Comparison of ENCODE assay signal across 8 mouse cellular contexts in genomic region chr12:102468894-102469764, GRCm38 (mm10). TPM values are rescaled to one million over a fixed set of nuclear protein-coding genes. Genes with fewer than 3 reads are reported as not detected.
A peak's percentile ranks its signal among the peaks of the same experiment; 100 is the strongest.
DNase-seq lines count a peak whose midpoint lies in the region; ATAC-seq lines count a peak whose summit lies in the region.

Golga5 (plus strand) TSS chr12:102469135.

- peak within 1 kb of the TSS; percentile 96 for H3K9ac ChIP-seq in heart, embryonic 13.5 days
- peak within 1 kb of the TSS; percentile 88 for H3K9ac ChIP-seq in liver, embryonic 12.5 days
- peak within 1 kb of the TSS; percentile 81 for H3K9ac ChIP-seq in stomach, embryonic 15.5 days

- H3K27ac ChIP-seq in heart, embryonic 13.5 days (replicated peaks) = peak within 1 kb of the TSS; percentile 61
- H3K27ac ChIP-seq in liver, embryonic 12.5 days = peak within 1 kb of the TSS; percentile 83
- peak within 1 kb of the TSS; percentile 76 for H3K27ac ChIP-seq in stomach, embryonic 15.5 days

- ATAC-seq in erythroid progenitor cell, adult 5-6 weeks (replicated peaks; ENCODE audit: low FRiP score, poor library complexity, severe bottlenecking) = peak; percentile 99
- peak; percentile 99 for ATAC-seq in heart, embryonic 13.5 days (ENCODE audit: extremely low read depth, insufficient number of reproducible peaks, low FRiP score, low TSS enrichment)
- peak; percentile 98 for ATAC-seq in liver, embryonic 12.5 days
- peak; percentile 99 for ATAC-seq in stomach, embryonic 15.5 days (ENCODE audit: insufficient read depth, low FRiP score, low read depth)

- H3K9me3 ChIP-seq in heart, embryonic 13.5 days = no peaks in the 10 kb centered on the region
- no peaks in the 10 kb centered on the region for H3K9me3 ChIP-seq in liver, embryonic 12.5 days (replicated peaks)
- no peaks in the 10 kb centered on the region for H3K9me3 ChIP-seq in stomach, embryonic 15.5 days

- peak within 1 kb of the TSS; percentile 95 for H3K4me3 ChIP-seq in heart, embryonic 13.5 days
- peak within 1 kb of the TSS; percentile 79 for H3K4me3 ChIP-seq in liver, embryonic 12.5 days
- H3K4me3 ChIP-seq in stomach, embryonic 15.5 days (replicated peaks) = peak within 1 kb of the TSS; percentile 83

- no peaks in the 10 kb centered on the region for H3K27me3 ChIP-seq in heart, embryonic 13.5 days (replicated peaks)
- H3K27me3 ChIP-seq in liver, embryonic 12.5 days (replicated peaks) = no peaks in the 10 kb centered on the region; the same call in 1 of the 2 replicates
- H3K27me3 ChIP-seq in stomach, embryonic 15.5 days (replicated peaks) = no peaks in the 10 kb centered on the region

- H3K36me3 ChIP-seq in heart, embryonic 13.5 days = peaks cover 21% of the 10 kb centered on the region
- H3K36me3 ChIP-seq in liver, embryonic 12.5 days = peaks cover 18% of the 10 kb centered on the region
- H3K36me3 ChIP-seq in stomach, embryonic 15.5 days = peaks cover 6% of the 10 kb centered on the region; the same call in 1 of the 2 replicates

- H3K4me1 ChIP-seq in heart, embryonic 13.5 days = peaks cover 11% of the 10 kb centered on the region
- H3K4me1 ChIP-seq in liver, embryonic 12.5 days = peaks cover 14% of the 10 kb centered on the region
- no peaks in the 10 kb centered on the region for H3K4me1 ChIP-seq in stomach, embryonic 15.5 days

- peak; percentile 97 for DNase-seq in CD4-positive helper T cell, adult 2 months (ENCODE audit: low read depth, low spot score)
- peak; percentile 87 for DNase-seq in brain, embryonic 18.5 days (ENCODE audit: low read depth, low spot score)
- DNase-seq in kidney, postnatal 10 days = peak; percentile 99
- peak; percentile 97 to 98 for DNase-seq in natural killer cell, adult 2 months (ENCODE audit: low spot score in 2 of 2)

- peak within 1 kb of the TSS; percentile 81 for H3K4me2 ChIP-seq in heart, embryonic 13.5 days
- H3K4me2 ChIP-seq in liver, embryonic 12.5 days = peak within 1 kb of the TSS; percentile 72
- H3K4me2 ChIP-seq in stomach, embryonic 15.5 days = peak within 1 kb of the TSS; percentile 73

- WGBS in heart, embryonic 13.5 days = under 1% methylated on average over 83 of the region's 86 CpGs
- WGBS in liver, embryonic 12.5 days (ENCODE audit: insufficient replicate concordance) = under 1% methylated on average over 73 of the region's 86 CpGs
- WGBS in stomach, embryonic 15.5 days = under 1% methylated on average over 86 of the region's 86 CpGs

RNA-seq across cellular contexts. Expression of gene Golga5, which starts in this region (rescaled TPM):
- 11.9 and 15.9 TPM in 2 replicates for total RNA-seq in erythroid progenitor cell, adult 5-6 weeks (2015; ENCODE audit: low replicate concordance)
- 20.3 and 20.7 TPM in 2 replicates for total RNA-seq in erythroid progenitor cell, adult 5-6 weeks (2017; ENCODE audit: low replicate concordance)
- polyA plus RNA-seq in heart, embryonic 13.5 days (2015; fragmentation: Nextera tagmentation; extraction: Ambion mirVana) = 22.3 and 22.8 TPM in 2 replicates
- polyA plus RNA-seq in liver, embryonic 12.5 days (2016; fragmentation: Nextera tagmentation; extraction: Ambion mirVana) = 18.5 and 19.5 TPM in 2 replicates
- 29.0 and 35.0 TPM in 2 replicates for polyA plus RNA-seq in stomach, embryonic 15.5 days (2015; fragmentation: Nextera tagmentation; extraction: Ambion mirVana)

Comparison
In these comparisons a context has a peak if more than half of its experiments do, and no peak if none do; other contexts are left out.
1. Peak in every context shown above with its lines: DNase-seq, ATAC-seq, H3K4me3 ChIP-seq and H3K27ac ChIP-seq.